Mouse (Mus musculus) kidney, postnatal 0 days (tissue): Measurements from ENCODE around the gene Prkacb. TPM values are rescaled to one million over a fixed set of nuclear protein-coding genes. Genes with fewer than 3 reads are reported as not detected.
A peak's percentile ranks its signal among the peaks of the same experiment; 100 is the strongest.

Source experiments
- ATAC-seq: fragments of 200-750 bp; cut with Nextera tagmentation; replicated peaks from 2 replicates; pipeline ENCODE4 v1.8.0; 2017; ENCODE audit warnings: low read depth, moderate number of reproducible peaks, moderate TSS enrichment, moderate library complexity; ENCODE audit not compliant: low FRiP score
- DNase-seq: peaks from one replicate; pipeline ENCODE4 v3.0.0-alpha.2; 2016; ENCODE audit warnings: low spot score
- H3K27ac ChIP-seq: fragments of 300-500 bp; sonication (generic); 2 replicates; pipeline ENCODE4 v1.5.1; 2014; ENCODE audit warnings: mild to moderate bottlenecking
- H3K27me3 ChIP-seq: fragments of 300-500 bp; sonication (generic); 2 replicates; pipeline ENCODE4 v1.6.1; 2014; ENCODE audit warnings: low read length, mixed read lengths; ENCODE audit not compliant: insufficient read depth
- H3K36me3 ChIP-seq: fragments of 300-500 bp; sonication (generic); 2 replicates; pipeline ENCODE4 v1.6.1; 2014; ENCODE audit warnings: low read length, mixed read lengths; ENCODE audit not compliant: insufficient read depth
- H3K4me1 ChIP-seq: fragments of 300-500 bp; sonication (generic); replicated peaks from 2 replicates; pipeline ENCODE4 v1.6.1; 2014; ENCODE audit warnings: antibody characterized with exemption, low read length, mixed read lengths; ENCODE audit not compliant: insufficient read depth
- H3K4me2 ChIP-seq: fragments of 300-500 bp; sonication (generic); 2 replicates; pipeline ENCODE4 v1.6.1; 2014; ENCODE audit warnings: mild to moderate bottlenecking, low read length, moderate library complexity, mixed read lengths
- H3K4me3 ChIP-seq: fragments of 300-500 bp; sonication (generic); replicated peaks from 2 replicates; pipeline ENCODE4 v1.5.1; 2014; ENCODE audit warnings: low read depth, low read length
- H3K9ac ChIP-seq: fragments of 300-500 bp; sonication (generic); 2 replicates; pipeline ENCODE4 v1.6.1; 2014; ENCODE audit warnings: low read depth, low read length
- H3K9me3 ChIP-seq: fragments of 300-500 bp; sonication (generic); replicated peaks from 2 replicates; pipeline ENCODE4 v1.6.1; 2016; ENCODE audit warnings: low read length, inconsistent platforms, mixed read lengths
- CTCF ChIP-seq: IDR thresholded peaks from 2 replicates; pipeline ENCODE4 v1.5.1; 2016; ENCODE audit warnings: antibody characterized with exemption, low read depth, mild to moderate bottlenecking, moderate library complexity
- WGBS: fragments of 180-500 bp; shearing (Covaris S2); extraction: QIAGEN DNeasy Blood & Tissue Kit; methylation state at CpG from one replicate; pipeline ENCODE4 v1.1.7; 2014; 5-methylcytosine and 5-hydroxymethylcytosine counted together
- polyA plus RNA-seq: library from polyadenylated mRNA; unstranded; fragments of >200 nt; fragmentation: Nextera tagmentation; extraction: Ambion mirVana; gene quantifications from 2 replicates; pipeline ENCODE4 v1.2.1, GENCODE M21; 2015

The Prkacb gene
- polyA plus RNA-seq, 1 experiment from 2014 or later: 48.0 TPM

- Histone ChIP-seq H3K36me3 (no peaks in the 10 kb centered on the region), H3K4me1 (peaks cover 5% of the 10 kb centered on the region), H3K9me3 (no peaks in the 10 kb centered on the region), H3K27ac (no peak within 1 kb of the TSS), H3K4me3 (peak within 1 kb of the TSS; percentile 56), H3K4me2 (peak within 1 kb of the TSS; percentile 79), H3K27me3 (no peaks in the 10 kb centered on the region), H3K9ac (peak within 1 kb of the TSS; percentile 46)
- TF ChIP-seq CTCF: no peak
- peak; percentile 81 for DNase-seq
- ATAC-seq: peak; percentile 79
- 3% methylated on average over 50 of the region's 50 CpGs for WGBS
These were observed 127.7 kb downstream of the Prkacb start, which contains the start of gene Samd13 for GRCm38 (mm10) chr3:146684811-146685675. Gene Samd13, minus strand, starts transcription at chr3:146685592.

- 58% methylated on average over 2 of the region's 2 CpGs for WGBS
- Histone ChIP-seq H3K4me3 (no peak overlapping the region), H3K27me3 (no peaks in the 10 kb centered on the region), H3K4me1 (peaks cover 5% of the 10 kb centered on the region), H3K9me3 (no peaks in the 10 kb centered on the region), H3K9ac (no peak overlapping the region), H3K36me3 (no peaks in the 10 kb centered on the region), H3K4me2 (no peak overlapping the region), H3K27ac (no peak overlapping the region)
- DNase-seq (no peak), ATAC-seq (no peak)
- no peak for TF ChIP-seq CTCF
These were observed 129.7 kb downstream of the Prkacb start for GRCm38 (mm10) chr3:146683095-146683494.

DNA sequence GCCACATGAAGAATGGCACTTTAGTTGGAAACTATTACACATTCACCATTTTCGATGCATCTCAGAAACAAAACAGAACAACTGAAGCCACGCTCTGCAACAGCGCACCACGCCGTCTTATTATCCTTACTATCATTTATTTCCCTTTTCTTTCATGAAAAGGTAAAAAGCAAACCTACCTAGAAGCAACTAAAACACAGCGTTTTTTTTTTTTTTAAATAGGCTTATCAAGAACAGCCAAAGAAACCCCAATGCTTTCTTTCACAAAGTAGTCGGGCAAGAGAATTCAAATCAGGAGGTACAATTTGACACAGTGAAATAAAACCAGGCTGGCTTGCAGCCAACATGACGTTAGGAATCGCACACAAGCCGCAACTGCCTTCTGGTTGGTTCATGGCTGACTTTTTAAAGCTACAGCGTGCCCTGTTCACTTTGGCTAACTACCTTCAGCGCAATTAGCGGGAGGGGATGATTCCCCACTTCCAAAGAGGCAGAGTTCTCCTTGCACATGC is 130.6 kb downstream of the Prkacb start:
- H3K9ac ChIP-seq: no peak overlapping the region
- no peak overlapping the region for H3K27ac ChIP-seq
- WGBS: 32% methylated on average over 13 of the region's 13 CpGs
- peak overlapping the region; percentile 53 for H3K4me2 ChIP-seq
- H3K9me3 ChIP-seq: no peaks in the 10 kb centered on the region
- no peaks in the 10 kb centered on the region for H3K27me3 ChIP-seq
- TF ChIP-seq CTCF: no peak
- ATAC-seq: no peak
- H3K36me3 ChIP-seq: no peaks in the 10 kb centered on the region
- peaks cover 5% of the 10 kb centered on the region for H3K4me1 ChIP-seq
- DNase-seq: peak; percentile 63
- H3K4me3 ChIP-seq: peak overlapping the region; percentile 19

DNA sequence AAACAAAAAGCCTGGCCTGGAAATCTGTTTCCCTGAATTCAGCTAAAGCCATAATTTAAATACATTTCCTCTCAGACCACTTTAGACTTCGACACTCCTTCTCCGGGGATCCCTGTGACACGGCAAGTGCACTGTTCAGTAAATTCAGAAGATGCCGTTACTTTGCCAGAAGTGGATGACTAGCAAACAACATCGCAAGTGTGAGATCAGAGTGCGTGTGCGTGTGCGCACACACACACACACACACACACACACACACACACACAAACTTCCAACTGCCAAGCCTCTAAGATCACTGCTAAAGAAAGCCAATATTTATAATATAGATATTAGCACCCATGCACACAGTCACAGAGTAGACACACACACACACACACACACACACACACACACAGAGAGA is 131.1 kb downstream of the Prkacb start:
- 41% methylated on average over 8 of the region's 8 CpGs for WGBS
- no peaks in the 10 kb centered on the region for H3K36me3 ChIP-seq
- TF ChIP-seq CTCF: no peak
- DNase-seq: peak; percentile 19
- H3K27me3 ChIP-seq: no peaks in the 10 kb centered on the region
- H3K4me2 ChIP-seq: peak overlapping the region; percentile 53
- H3K9me3 ChIP-seq: no peaks in the 10 kb centered on the region
- no peak overlapping the region for H3K9ac ChIP-seq
- peaks cover 5% of the 10 kb centered on the region for H3K4me1 ChIP-seq
- no peak overlapping the region for H3K27ac ChIP-seq
- no peak for ATAC-seq
- 0 out of 2 replicates have a peak overlapping the region, but pooled peaks have one; percentile 19 for H3K4me3 ChIP-seq

DNA sequence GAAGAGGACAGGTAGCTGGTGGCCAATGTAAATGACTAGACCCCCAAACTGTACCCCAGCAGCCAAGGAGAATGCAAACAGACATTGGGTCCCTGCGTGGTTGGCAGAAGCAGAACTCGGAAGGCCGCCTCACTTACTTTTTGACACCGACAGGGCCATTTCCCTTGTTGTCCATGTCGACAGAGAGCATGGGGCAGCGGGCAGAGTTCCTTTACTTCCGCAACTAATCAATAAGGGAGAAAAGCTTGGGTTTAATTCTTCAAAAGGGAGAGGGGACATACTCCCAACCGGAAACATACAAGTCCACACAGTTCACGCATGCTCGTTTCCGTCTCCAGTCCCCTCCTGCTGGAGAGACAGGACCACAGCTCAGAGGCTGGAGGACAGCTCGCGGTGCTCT is 132.2 kb downstream of the Prkacb start:
- H3K9me3 ChIP-seq: no peaks in the 10 kb centered on the region

DNA sequence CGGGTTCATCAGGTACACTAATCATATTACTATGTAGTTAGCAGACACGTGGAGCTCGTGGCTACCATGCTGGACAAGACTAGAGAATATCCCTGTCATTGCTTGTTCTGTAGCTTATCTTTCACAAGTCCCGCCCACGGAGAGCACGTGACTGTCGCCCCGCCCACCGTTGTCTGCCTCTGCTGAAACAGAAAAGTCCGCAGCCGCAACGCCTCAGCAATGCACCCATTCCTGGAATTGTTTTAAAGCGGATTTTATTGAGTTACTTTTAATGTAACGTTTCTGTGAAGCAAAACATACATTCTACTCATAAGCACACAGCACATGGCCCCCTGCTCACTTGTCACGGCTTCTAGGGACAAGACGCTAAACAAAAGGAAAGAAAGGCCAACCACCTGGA is 133.1 kb downstream of the Prkacb start:
- no peak overlapping the region for H3K4me2 ChIP-seq
- no peak for DNase-seq
- no peaks in the 10 kb centered on the region for H3K4me1 ChIP-seq
- H3K27me3 ChIP-seq: no peaks in the 10 kb centered on the region
- H3K36me3 ChIP-seq: no peaks in the 10 kb centered on the region
- no peaks in the 10 kb centered on the region for H3K9me3 ChIP-seq
- H3K9ac ChIP-seq: no peak overlapping the region
- ATAC-seq: no peak
- no peak for TF ChIP-seq CTCF
- no peak overlapping the region for H3K27ac ChIP-seq
- WGBS: 94% methylated on average over 16 of the region's 16 CpGs
- H3K4me3 ChIP-seq: no peak overlapping the region

More for the DNA sequence above, 132.2 kb downstream of the Prkacb start:
- DNase-seq (no peak), ATAC-seq (no peak)
- no peak overlapping the region for H3K4me2 ChIP-seq
- no peak overlapping the region for H3K4me3 ChIP-seq
- H3K9ac ChIP-seq: no peak overlapping the region
- TF ChIP-seq CTCF: no peak
- no peaks in the 10 kb centered on the region for H3K36me3 ChIP-seq
- H3K27ac ChIP-seq: no peak overlapping the region
- WGBS: 86% methylated on average over 13 of the region's 13 CpGs
- H3K4me1 ChIP-seq: peaks cover 5% of the 10 kb centered on the region
- no peaks in the 10 kb centered on the region for H3K27me3 ChIP-seq

Other genes starting within 250 kb of the Prkacb start
- 0.08 and 0.11 TPM in 2 replicates for gene Uox, start 242.6 kb downstream of the Prkacb start, polyA plus RNA-seq
- not detected in 2 replicates for gene Dnase2b, start 197.4 kb downstream of the Prkacb start, polyA plus RNA-seq
- gene 4930503B20Rik, start 161.7 kb downstream of the Prkacb start, polyA plus RNA-seq: not detected in 2 replicates
- 0.63 and 1.2 TPM in 2 replicates for gene Samd13, start 127.4 kb downstream of the Prkacb start, polyA plus RNA-seq
- 1.5 and 1.7 TPM in 2 replicates for gene Ttll7, start 39.4 kb upstream of the Prkacb start, polyA plus RNA-seq